ENCODE assay signal across 12 mouse cellular contexts in the genomic region with DNA sequence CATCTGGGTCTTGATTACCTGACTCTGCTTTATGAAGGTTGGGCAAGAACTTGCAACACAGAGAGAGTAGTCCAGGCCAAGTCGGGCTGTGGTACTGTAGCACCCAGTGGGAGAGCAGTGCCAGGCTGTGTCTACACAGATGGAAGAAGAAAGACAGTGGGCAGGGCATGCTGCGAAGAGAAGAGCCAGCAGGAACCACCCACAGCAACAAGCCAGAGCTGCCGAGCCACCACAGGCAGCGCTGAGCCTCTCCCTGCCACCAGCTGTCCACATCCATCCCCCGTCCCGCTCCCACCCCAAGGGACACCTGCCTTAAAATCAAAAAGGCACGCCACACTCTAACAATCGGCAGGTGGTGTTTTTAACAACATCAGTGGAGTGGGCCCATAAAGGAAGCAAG.
DNase-seq lines count a peak whose midpoint lies in the region; TF ChIP-seq lines count a peak whose summit lies in the region.
"Had no signal": no experiment of that assay in that cellular context is flagged by ENCODE, and none has a peak within 500 bp of the region (broad histone marks: within the 10 kb centered on the region; RNA-seq: fewer than 3 reads in every experiment).

No protein-coding gene starts in this region.

- H3K9ac ChIP-seq in heart, adult 2 months (ENCODE audit: low read depth, low read length), result no peak overlapping the region
- H3K9ac ChIP-seq: embryonic facial prominence, embryonic 15.5 days; forebrain, embryonic 13.5 days; limb, embryonic 13.5 days; liver, postnatal 0 days had no signal

- no peak for TF ChIP-seq EP300 in heart, adult 2 months (IDR thresholded peaks at IDR 0.05; ENCODE audit: insufficient read depth, low read depth, low read length)

- WGBS in heart, adult 2 months, result 87% methylated on average over 8 of the region's 8 CpGs

- no peaks in the 10 kb centered on the region for H3K36me3 ChIP-seq in heart, adult 2 months (ENCODE audit: control insufficient read depth, insufficient read depth, low read length)
- H3K36me3 ChIP-seq: embryonic facial prominence, embryonic 15.5 days; limb, embryonic 13.5 days had no signal

- no peak overlapping the region for H3K4me3 ChIP-seq in heart, adult 2 months
- H3K4me3 ChIP-seq: embryonic facial prominence, embryonic 15.5 days; forebrain, embryonic 13.5 days; limb, embryonic 13.5 days had no signal

- H3K27ac ChIP-seq in heart, adult 2 months, result no peak overlapping the region
- H3K27ac ChIP-seq: embryonic facial prominence, embryonic 15.5 days; forebrain, embryonic 13.5 days; limb, embryonic 13.5 days had no signal

- intact Hi-C loops in heart, adult 2 months (cut with DNase I), result no loop called here

- DNase-seq in frontal cortex, adult 2 months (ENCODE audit: extremely low spot score in 1 of 2, low spot score in 1 of 2), result peak; percentile 60 to 72
- peak; percentile 66 to 86 for DNase-seq in layer of hippocampus, adult 18-20 months (ENCODE audit: low spot score in 2 of 2)
- DNase-seq in left cerebral cortex, adult 8-10 months (ENCODE audit: low spot score in 2 of 2), result peak; percentile 13 to 87
- DNase-seq in right cerebral cortex, postnatal 25 days, result peak; percentile 76
- no peak for DNase-seq in heart, adult 2 months
- no peak for DNase-seq in adrenal gland, postnatal 4 days (ENCODE audit: low spot score in 2 of 2)
- no peak for DNase-seq in gastrocnemius, postnatal 10 days
- DNase-seq: adrenal gland, adult 2 months; liver, postnatal 0 days had no signal

- TF ChIP-seq CTCF in heart, adult 2 months (IDR thresholded peaks at IDR 0.05), result no peak

- H3K4me1 ChIP-seq in heart, adult 2 months (ENCODE audit: control insufficient read depth, insufficient read depth, low read length), result no peaks in the 10 kb centered on the region; the same call in 1 of the 2 replicates

- TF ChIP-seq POLR2A in heart, adult 2 months (IDR thresholded peaks at IDR 0.05; ENCODE audit: insufficient read depth, low read depth, low read length), result no peak

- no peaks in the 10 kb centered on the region for H3K79me2 ChIP-seq in heart, adult 2 months (replicated peaks; ENCODE audit: control insufficient read depth, insufficient read depth, low read length)

- H3K27me3 ChIP-seq in heart, adult 2 months (ENCODE audit: control insufficient read depth, insufficient read depth, low read length), result no peaks in the 10 kb centered on the region
- H3K27me3 ChIP-seq: embryonic facial prominence, embryonic 15.5 days; forebrain, embryonic 13.5 days had no signal

Comparison
In these comparisons a context has a peak if more than half of its experiments do, and no peak if none do; other contexts are left out.
1. DNase-seq: peak in frontal cortex, adult 2 months (2 of 2), layer of hippocampus, adult 18-20 months (2 of 2), left cerebral cortex, adult 8-10 months (2 of 2) and right cerebral cortex, postnatal 25 days (single experiment); none in heart, adult 2 months (0 of 2), adrenal gland, postnatal 4 days (0 of 2) and gastrocnemius, postnatal 10 days (single experiment).